Mouse (Mus musculus) adrenal gland, adult (tissue): ENCODE measurements around the gene Tesk2.

ENCODE experiments used
- DNase-seq, 2 experiments: peaks; one replicate each; pipeline ENCODE4 v3.0.0; 2022 to 2023; ENCODE audit warnings: low spot score in 1 of 2; ENCODE audit not compliant: inconsistent age in 2 of 2

The Tesk2 gene

DNA sequence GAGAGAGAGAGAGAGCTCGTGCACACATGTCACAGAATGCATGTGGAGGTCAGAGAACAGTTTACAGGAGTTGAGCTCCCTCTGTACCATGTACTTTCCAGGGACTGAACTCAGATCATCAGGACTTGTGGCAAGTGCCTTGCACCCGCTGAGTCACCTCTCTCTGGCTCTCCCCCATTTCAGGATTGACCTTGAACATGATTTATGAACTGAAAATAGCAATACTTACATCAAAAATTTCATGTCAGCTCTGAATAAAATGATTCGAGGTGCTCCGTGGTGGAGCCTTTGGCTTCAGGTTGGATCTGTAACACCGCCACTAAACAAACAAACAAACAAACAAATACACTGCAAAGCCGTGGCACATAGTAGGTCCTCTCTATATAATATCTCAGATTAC, 120.1 kb downstream of the Tesk2 start:
- peak in 1 of 2 experiments; percentile 54 for DNase-seq

DNA sequence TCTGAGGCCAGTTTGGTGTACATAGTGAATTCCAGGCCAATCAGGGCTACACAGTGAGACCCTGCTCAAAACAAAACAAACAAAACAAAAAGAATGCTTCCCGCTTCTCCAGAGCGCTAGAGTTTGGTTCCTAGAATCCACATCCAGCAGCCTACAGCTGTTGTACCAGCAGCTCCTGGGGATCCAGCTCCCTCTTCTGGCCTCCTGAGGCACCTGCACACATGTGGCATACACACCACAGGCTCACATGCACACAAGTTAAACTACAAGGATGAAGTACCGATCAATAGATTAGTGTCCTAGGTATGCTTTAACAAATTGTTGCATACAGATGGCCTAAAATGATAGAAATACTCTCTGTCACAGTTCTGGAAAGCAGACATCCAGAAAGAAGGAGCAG, 123.6 kb downstream of the Tesk2 start:
- no peak for DNase-seq

DNA sequence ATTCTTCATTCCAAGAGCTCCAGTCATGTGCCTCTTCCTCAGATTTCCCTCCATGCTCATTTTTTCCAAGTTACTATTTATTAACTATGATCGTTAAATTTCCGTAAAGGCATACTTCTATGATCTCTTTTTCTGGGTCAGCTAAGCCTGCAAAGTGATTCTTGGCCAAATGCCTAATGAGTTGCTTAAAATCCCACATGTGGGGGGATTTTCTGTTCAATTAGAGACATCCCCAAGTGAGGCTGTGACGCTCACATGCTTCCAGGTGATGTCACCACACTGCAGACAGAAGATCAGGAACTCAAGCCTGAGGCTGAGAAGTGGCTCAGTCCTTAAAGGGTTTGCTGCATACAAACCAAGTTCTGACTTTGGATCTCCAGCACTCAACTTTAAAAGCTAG, 129.2 kb downstream of the Tesk2 start:
- DNase-seq: no peak

DNA sequence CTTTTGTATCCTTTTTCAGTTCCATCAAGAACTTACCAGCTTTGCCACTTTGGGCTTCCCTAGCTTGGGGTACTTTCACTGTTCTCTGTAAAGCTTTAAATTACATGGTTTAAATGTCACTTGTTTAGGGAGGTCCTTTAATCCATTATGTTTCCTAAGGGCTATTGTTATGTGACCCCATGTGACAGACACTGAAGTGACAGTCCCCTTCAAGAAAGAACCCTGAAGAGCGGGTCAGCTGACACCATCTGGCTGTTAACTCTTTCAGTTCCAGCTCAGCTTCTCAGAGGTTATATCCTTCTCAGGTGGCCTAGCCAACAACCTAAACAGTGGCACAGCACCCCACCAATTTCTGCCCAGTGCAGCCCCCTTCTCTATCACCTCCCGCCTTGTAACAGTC, 133.5 kb downstream of the Tesk2 start:
- DNase-seq: no peak
